In genomic region chr6:92244591-92244990, GRCm38 (mm10) we compare ENCODE assay signal across 10 mouse cellular contexts. TPM values are rescaled to one million over a fixed set of nuclear protein-coding genes. Genes with fewer than 3 reads are reported as not detected.
A peak's percentile ranks its signal among the peaks of the same experiment; 100 is the strongest.
DNase-seq lines count a peak whose midpoint lies in the region; ATAC-seq lines count a peak whose summit lies in the region.
"Had no signal": no experiment of that assay in that cellular context is flagged by ENCODE, and none has a peak within 500 bp of the region (broad histone marks: within the 10 kb centered on the region; RNA-seq: fewer than 3 reads in every experiment).

Gene Trh (minus strand): TSS chr6:92244650.

- H3K4me3 ChIP-seq in kidney, embryonic 15.5 days (replicated peaks): peak within 1 kb of the TSS; percentile 41
- peak within 1 kb of the TSS; percentile 58 for H3K4me3 ChIP-seq in embryonic facial prominence, embryonic 10.5 days
- H3K4me3 ChIP-seq in intestine, embryonic 15.5 days (replicated peaks): peak within 1 kb of the TSS; percentile 28
- peak within 1 kb of the TSS; percentile 38 for H3K4me3 ChIP-seq in neural tube, embryonic 13.5 days

- no peaks in the 10 kb centered on the region for H3K9me3 ChIP-seq in kidney, embryonic 15.5 days (replicated peaks)
- no peaks in the 10 kb centered on the region for H3K9me3 ChIP-seq in embryonic facial prominence, embryonic 10.5 days
- no peaks in the 10 kb centered on the region for H3K9me3 ChIP-seq in intestine, embryonic 15.5 days
- no peaks in the 10 kb centered on the region for H3K9me3 ChIP-seq in neural tube, embryonic 13.5 days

- ATAC-seq in kidney, embryonic 15.5 days (replicated peaks; ENCODE audit: low FRiP score): no peak; the same call in 1 of the 2 replicates
- ATAC-seq in intestine, embryonic 15.5 days: 0 out of 2 replicates have a peak, but pooled peaks have one; percentile 23
- no peak for ATAC-seq in neural tube, embryonic 13.5 days (ENCODE audit: low read depth)

- H3K27me3 ChIP-seq in kidney, embryonic 15.5 days: peaks cover 50% of the 10 kb centered on the region
- H3K27me3 ChIP-seq in embryonic facial prominence, embryonic 10.5 days (replicated peaks; ENCODE audit: low read depth, poor library complexity, severe bottlenecking): peaks cover 72% of the 10 kb centered on the region
- peaks cover 34% of the 10 kb centered on the region for H3K27me3 ChIP-seq in intestine, embryonic 15.5 days (replicated peaks)
- H3K27me3 ChIP-seq in neural tube, embryonic 13.5 days: peaks cover 39% of the 10 kb centered on the region

- peak within 1 kb of the TSS; percentile 72 for H3K4me2 ChIP-seq in kidney, embryonic 15.5 days
- peak within 1 kb of the TSS; percentile 73 for H3K4me2 ChIP-seq in intestine, embryonic 15.5 days (replicated peaks)
- peak within 1 kb of the TSS; percentile 62 for H3K4me2 ChIP-seq in neural tube, embryonic 13.5 days

- H3K9ac ChIP-seq in kidney, embryonic 15.5 days: no peak within 1 kb of the TSS; the same call in 1 of the 2 replicates
- H3K9ac ChIP-seq in intestine, embryonic 15.5 days: no peak within 1 kb of the TSS
- peak within 1 kb of the TSS; percentile 67 for H3K9ac ChIP-seq in neural tube, embryonic 13.5 days

- no peaks in the 10 kb centered on the region for H3K36me3 ChIP-seq in kidney, embryonic 15.5 days
- no peaks in the 10 kb centered on the region for H3K36me3 ChIP-seq in embryonic facial prominence, embryonic 10.5 days (replicated peaks)
- H3K36me3 ChIP-seq in intestine, embryonic 15.5 days: no peaks in the 10 kb centered on the region
- no peaks in the 10 kb centered on the region for H3K36me3 ChIP-seq in neural tube, embryonic 13.5 days

- peaks cover 10% of the 10 kb centered on the region for H3K4me1 ChIP-seq in kidney, embryonic 15.5 days
- H3K4me1 ChIP-seq in embryonic facial prominence, embryonic 10.5 days: peaks cover 25% of the 10 kb centered on the region
- H3K4me1 ChIP-seq in intestine, embryonic 15.5 days (replicated peaks): peaks cover 5% of the 10 kb centered on the region; the same call in 1 of the 2 replicates
- peaks cover 8% of the 10 kb centered on the region; the same call in 1 of the 2 replicates for H3K4me1 ChIP-seq in neural tube, embryonic 13.5 days (replicated peaks)

- WGBS in kidney, embryonic 15.5 days: 1% methylated on average over 31 of the region's 31 CpGs
- under 1% methylated on average over 31 of the region's 31 CpGs for WGBS in embryonic facial prominence, embryonic 10.5 days
- WGBS in intestine, embryonic 15.5 days: 1% methylated on average over 31 of the region's 31 CpGs
- WGBS in neural tube, embryonic 13.5 days: 1% methylated on average over 31 of the region's 31 CpGs

- no peak within 1 kb of the TSS for H3K27ac ChIP-seq in kidney, embryonic 15.5 days
- H3K27ac ChIP-seq in embryonic facial prominence, embryonic 10.5 days (replicated peaks): peak within 1 kb of the TSS; percentile 67
- H3K27ac ChIP-seq in intestine, embryonic 15.5 days: no peak within 1 kb of the TSS
- H3K27ac ChIP-seq in neural tube, embryonic 13.5 days (replicated peaks): no peak within 1 kb of the TSS

- DNase-seq in kidney, postnatal 10 days: no peak
- DNase-seq in embryonic facial prominence, embryonic 10.5 days (ENCODE audit: low spot score): peak; percentile 54
- no peak for DNase-seq in right cerebral cortex, postnatal 36 days (ENCODE audit: low spot score in 2 of 2)
- no peak for DNase-seq in ovary, postnatal 10 days (ENCODE audit: low spot score)
- no peak for DNase-seq in cerebellum, postnatal 14 days
- DNase-seq: cerebellum, postnatal 36 days; kidney, postnatal 36 days had no signal

RNA-seq across cellular contexts. Expression of gene Trh, which starts in this region (rescaled TPM):
- polyA plus RNA-seq in kidney, embryonic 15.5 days (2015; fragmentation: Nextera tagmentation; extraction: Ambion mirVana): 5.0 and 6.7 TPM in 2 replicates
- polyA plus RNA-seq in embryonic facial prominence, embryonic 10.5 days (2016; fragmentation: Nextera tagmentation; extraction: Ambion mirVana): 0.45 and 1.2 TPM in 2 replicates
- 3.7 and 4.4 TPM in 2 replicates for polyA plus RNA-seq in intestine, embryonic 15.5 days (2015; fragmentation: Nextera tagmentation; extraction: Ambion mirVana)
- polyA plus RNA-seq in neural tube, embryonic 13.5 days (2015; fragmentation: Nextera tagmentation; extraction: Ambion mirVana): 0.68 and 0.79 TPM in 2 replicates
